Mouse (Mus musculus) bone marrow macrophage, adult 2 months (primary cell): Measurements from ENCODE around the gene Phyhd1.

Source experiments
- CTCF ChIP-seq: IDR thresholded peaks from 2 replicates; pipeline ENCODE4 v1.5.1; 2012; ENCODE audit warnings: low read depth, mild to moderate bottlenecking, low read length, moderate library complexity
- POLR2A ChIP-seq: IDR thresholded peaks from 2 replicates; pipeline ENCODE4 v1.6.1; 2012; ENCODE audit warnings: mild to moderate bottlenecking, low read depth, low read length, borderline replicate concordance

DNA sequence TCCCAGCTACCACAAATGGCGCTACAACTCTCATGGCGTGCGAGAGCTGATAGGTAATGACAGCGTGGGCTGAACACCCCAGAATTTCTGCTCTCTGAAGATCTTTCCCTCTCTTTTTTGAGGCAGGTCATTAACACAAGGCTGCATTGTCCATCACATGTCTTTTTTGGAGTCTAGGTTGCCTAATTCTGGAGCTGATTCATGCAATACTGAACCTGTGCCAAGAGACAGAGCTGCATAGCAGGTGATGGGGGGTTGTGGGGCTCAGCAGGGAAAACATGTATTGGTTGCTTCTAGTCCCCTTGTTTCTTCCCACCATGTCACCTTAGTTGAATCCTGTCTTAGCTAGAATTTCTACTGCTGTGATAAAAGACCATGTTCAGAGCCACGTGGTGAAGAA is 59.3 kb downstream of the Phyhd1 start:
- no peak for TF ChIP-seq POLR2A
- no peak for TF ChIP-seq CTCF
